In genomic region chr2:120867336-120867735, GRCm38 (mm10) we compare ENCODE assay signal across 17 mouse cellular contexts. TPM values are rescaled to one million over a fixed set of nuclear protein-coding genes. Genes with fewer than 3 reads are reported as not detected.
A peak's percentile ranks its signal among the peaks of the same experiment; 100 is the strongest.
DNase-seq lines count a peak whose midpoint lies in the region; ATAC-seq and TF ChIP-seq lines count a peak whose summit lies in the region.
"Had no signal": no experiment of that assay in that cellular context is flagged by ENCODE, and none has a peak within 500 bp of the region (broad histone marks: within the 10 kb centered on the region; RNA-seq: fewer than 3 reads in every experiment).

No protein-coding gene starts in this region.

- no peak overlapping the region for H3K9ac ChIP-seq in hindbrain, embryonic 16.5 days (ENCODE audit: low read depth, low read length)
- H3K9ac ChIP-seq: embryonic facial prominence, embryonic 12.5 days; heart, embryonic 15.5 days; hindbrain, embryonic 13.5 days; limb, embryonic 13.5 days; liver, postnatal 0 days; neural tube, embryonic 15.5 days had no signal

- peak overlapping the region; percentile 1 for H3K4me2 ChIP-seq in myocyte (ENCODE audit: low read depth)
- no peak overlapping the region for H3K4me2 ChIP-seq in hindbrain, embryonic 16.5 days (ENCODE audit: low read length)
- H3K4me2 ChIP-seq: embryonic facial prominence, embryonic 12.5 days; heart, embryonic 15.5 days; hindbrain, embryonic 13.5 days; limb, embryonic 13.5 days; neural tube, embryonic 15.5 days had no signal

- WGBS in hindbrain, embryonic 16.5 days, result 92% methylated on average over 5 of the region's 5 CpGs

- no peak for TF ChIP-seq CTCF in layer of hippocampus, adult 2 months (conservative IDR thresholded peaks at IDR 0.05)

- H3K9me3 ChIP-seq in hindbrain, embryonic 16.5 days (ENCODE audit: control insufficient read depth, low read length), result no peaks in the 10 kb centered on the region
- H3K9me3 ChIP-seq: embryonic facial prominence, embryonic 12.5 days; heart, embryonic 15.5 days; hindbrain, embryonic 13.5 days; limb, embryonic 13.5 days; neural tube, embryonic 15.5 days had no signal

- no peaks in the 10 kb centered on the region for H3K4me1 ChIP-seq in hindbrain, embryonic 16.5 days (ENCODE audit: control insufficient read depth, insufficient read depth, low read depth, low read length)
- H3K4me1 ChIP-seq: embryonic facial prominence, embryonic 12.5 days; hindbrain, embryonic 13.5 days; limb, embryonic 13.5 days; neural tube, embryonic 15.5 days had no signal

- DNase-seq in layer of hippocampus, adult 2 months (ENCODE audit: low spot score in 2 of 2), result peak; percentile 48 to 51
- DNase-seq in layer of hippocampus, adult 9-10 months (ENCODE audit: low spot score), result no peak
- DNase-seq in 416B (ENCODE audit: low read depth), result peak; percentile 65
- DNase-seq in adrenal gland, adult 8-10 months, result peak; percentile 29
- DNase-seq in ovary, postnatal 10 days (ENCODE audit: low spot score), result no peak
- DNase-seq in thymus, postnatal 25 days, result no peak
- DNase-seq: cerebellum, adult 9-11 months; kidney, adult 11 months; liver, postnatal 0 days had no signal

- H3K36me3 ChIP-seq in myocyte (ENCODE audit: control insufficient read depth, insufficient read depth), result peaks cover 31% of the 10 kb centered on the region
- peaks cover 32% of the 10 kb centered on the region for H3K36me3 ChIP-seq in hindbrain, embryonic 16.5 days (ENCODE audit: control insufficient read depth, insufficient read depth, low read length)

- TF ChIP-seq POLR2A in myocyte (IDR thresholded peaks at IDR 0.05; ENCODE audit: insufficient read length, low read depth), result no peak

- ATAC-seq in hindbrain, embryonic 16.5 days, result no peak
- ATAC-seq: liver, postnatal 0 days; midbrain, embryonic 16.5 days had no signal

- H3K27me3 ChIP-seq in myocyte (ENCODE audit: control insufficient read depth, insufficient read depth, insufficient read length), result no peaks in the 10 kb centered on the region
- H3K27me3 ChIP-seq in hindbrain, embryonic 16.5 days (replicated peaks; ENCODE audit: control insufficient read depth, insufficient read depth, low read length), result no peaks in the 10 kb centered on the region
- H3K27me3 ChIP-seq: embryonic facial prominence, embryonic 12.5 days; heart, embryonic 15.5 days; hindbrain, embryonic 13.5 days; limb, embryonic 13.5 days; neural tube, embryonic 15.5 days had no signal

- H3K27ac ChIP-seq in layer of hippocampus, adult 2 months, result peak overlapping the region; percentile 74
- H3K27ac ChIP-seq in hindbrain, embryonic 16.5 days (ENCODE audit: low read depth, low read length), result no peak overlapping the region
- H3K27ac ChIP-seq: embryonic facial prominence, embryonic 12.5 days; heart, embryonic 15.5 days; hindbrain, embryonic 13.5 days; limb, embryonic 13.5 days; neural tube, embryonic 15.5 days had no signal

- H3K4me3 ChIP-seq in layer of hippocampus, adult 2 months, result no peak overlapping the region
- H3K4me3 ChIP-seq in myocyte, result no peak overlapping the region
- H3K4me3 ChIP-seq in hindbrain, embryonic 16.5 days (ENCODE audit: low read length), result no peak overlapping the region
- H3K4me3 ChIP-seq: embryonic facial prominence, embryonic 12.5 days; heart, embryonic 15.5 days; hindbrain, embryonic 13.5 days; limb, embryonic 13.5 days; neural tube, embryonic 15.5 days had no signal

- no peaks in the 10 kb centered on the region for H3K79me2 ChIP-seq in myocyte (ENCODE audit: control insufficient read depth, insufficient read depth)

- no peak overlapping the region for H3ac ChIP-seq in myocyte (ENCODE audit: control insufficient read depth, insufficient read length)

TF ChIP-seq in myocyte, 11 proteins besides CTCF, POLR2A, EP300 and RAD21:
- no peak for TF ChIP-seq SRF (IDR thresholded peaks at IDR 0.05; ENCODE audit: control insufficient read depth, insufficient read length, low read depth)

RNA-seq across cellular contexts. Expression of gene Ttbk2, which starts 16.9 kb away (rescaled TPM):
- total RNA-seq in layer of hippocampus, adult 2 months (2021), result 10 to 100 TPM; 70.6 to 71.4 TPM
- total RNA-seq in adrenal gland, adult 8-10 months (2022), result 10 to 100 TPM; 12.5 to 21.0 (median 16.8) TPM
- polyA plus RNA-seq in myocyte (2012; fragmentation: generic; extraction: Trizol), result 2.4 TPM
- polyA plus RNA-seq in hindbrain, embryonic 16.5 days (2015; fragmentation: Nextera tagmentation; extraction: Ambion mirVana), result 11.1 and 11.5 TPM in 2 replicates

RNA-seq across cellular contexts. Expression of gene Cdan1, which starts 17.4 kb away (rescaled TPM):
- total RNA-seq in layer of hippocampus, adult 2 months (2021), result 10 to 100 TPM; 24.0 to 38.2 TPM
- total RNA-seq in adrenal gland, adult 8-10 months (2022), result 10 to 100 TPM; 16.9 to 36.8 (median 26.0) TPM
- polyA plus RNA-seq in myocyte (2012; fragmentation: generic; extraction: Trizol), result 5.0 TPM
- polyA plus RNA-seq in hindbrain, embryonic 16.5 days (2015; fragmentation: Nextera tagmentation; extraction: Ambion mirVana), result 5.9 and 6.3 TPM in 2 replicates

Comparison
In these comparisons a context has a peak if more than half of its experiments do, and no peak if none do; other contexts are left out.
1. DNase-seq: peak in layer of hippocampus, adult 2 months (2 of 2), 416B (single experiment) and adrenal gland, adult 8-10 months (single experiment); none in layer of hippocampus, adult 9-10 months (single experiment), ovary, postnatal 10 days (single experiment) and thymus, postnatal 25 days (single experiment).